Mouse (Mus musculus): ENCODE measurements around the gene Ecsit.
"Not testable (repeated sequence)": the region's sequence is repeated elsewhere in the genome, so short reads cannot be mapped to it uniquely, and the experiment has no call there.

Ecsit gene

GRCm38 (mm10) chr9:22089986-22090385 is 4.7 kb upstream of the Ecsit start:
- in situ Hi-C loops (cut with MseI, MboI), result no loop called here

- in situ Hi-C loops (cut with MseI, MboI), result no loop called here
These were observed 4.0 kb upstream of the Ecsit start for GRCm38 (mm10) chr9:22089281-22089680.

- in situ Hi-C loops (cut with MseI, MboI), result no loop called here
These were observed 1.9 kb upstream of the Ecsit start for GRCm38 (mm10) chr9:22087034-22087618.

GRCm38 (mm10) chr9:22086012-22086411 is 774 bp upstream of the Ecsit start:
- in situ Hi-C loops (cut with MseI, MboI), result no loop called here

- in situ Hi-C loops (cut with MseI, MboI), result no loop called here
These were observed 594 bp downstream of the Ecsit start for GRCm38 (mm10) chr9:22084667-22085021.

- in situ Hi-C loops (cut with MseI, MboI), result no loop called here
These were observed 9.0 kb downstream of the Ecsit start for GRCm38 (mm10) chr9:22076223-22076622.

- in situ Hi-C loops (cut with MseI, MboI), result not testable (repeated sequence)
These were observed 9.5 kb downstream of the Ecsit start for GRCm38 (mm10) chr9:22075778-22076177.

- in situ Hi-C loops (cut with MseI, MboI), result no loop called here
These were observed 13.0 kb downstream of the Ecsit start for GRCm38 (mm10) chr9:22072276-22072675.

- in situ Hi-C loops (cut with MseI, MboI), result no loop called here
These were observed 14.3 kb downstream of the Ecsit start, which contains the start of the genes Gm49318 and Zfp653 for GRCm38 (mm10) chr9:22070791-22071573. Gene Gm49318, minus strand, starts transcription at chr9:22071259. Gene Zfp653, minus strand, starts transcription at chr9:22071376.

GRCm38 (mm10) chr9:22069881-22070553 is 15.2 kb downstream of the Ecsit start:
- in situ Hi-C loops (cut with MseI, MboI), result loop anchor here (10.0 kb wide), 1 partner anchor 75 kb away; no protein-coding TSS in a partner anchor

- in situ Hi-C loops (cut with MseI, MboI), result loop anchor here (10.0 kb wide), 1 partner anchor 78 kb away; no protein-coding TSS in a partner anchor
These were observed 18.0 kb downstream of the Ecsit start for GRCm38 (mm10) chr9:22067195-22067594.

- in situ Hi-C loops (cut with MseI, MboI), result loop anchor here (10.0 kb wide), 1 partner anchor 78 kb away; no protein-coding TSS in a partner anchor
These were observed 18.8 kb downstream of the Ecsit start for GRCm38 (mm10) chr9:22066433-22066832.

- in situ Hi-C loops (cut with MseI, MboI), result loop anchor here (10.0 kb wide), 1 partner anchor 79 kb away; no protein-coding TSS in a partner anchor
These were observed 19.6 kb downstream of the Ecsit start for GRCm38 (mm10) chr9:22065642-22066041.

- in situ Hi-C loops (cut with MseI, MboI), result loop anchor here (10.0 kb wide), 1 partner anchor 80 kb away; no protein-coding TSS in a partner anchor
These were observed 20.9 kb downstream of the Ecsit start for GRCm38 (mm10) chr9:22064341-22064740.

GRCm38 (mm10) chr9:22061339-22061738 is 23.9 kb downstream of the Ecsit start:
- in situ Hi-C loops (cut with MseI, MboI), result loop anchor here (10.0 kb wide), 1 partner anchor 83 kb away; no protein-coding TSS in a partner anchor

GRCm38 (mm10) chr9:22058011-22058424 is 27.2 kb downstream of the Ecsit start:
- in situ Hi-C loops (cut with MseI, MboI), result loop anchor here in 1 of 2 experiments (5.0 kb wide), 1 partner anchor 81 kb away; no protein-coding TSS in a partner anchor

- in situ Hi-C loops (cut with MseI, MboI), result loop anchor here in 1 of 2 experiments (5.0 kb wide), 1 partner anchor 80 kb away; no protein-coding TSS in a partner anchor
These were observed 28.2 kb downstream of the Ecsit start for GRCm38 (mm10) chr9:22057031-22057517.

GRCm38 (mm10) chr9:22056303-22056910 is 28.8 kb downstream of the Ecsit start:
- in situ Hi-C loops (cut with MseI, MboI), result loop anchor here in 1 of 2 experiments (5.0 kb wide), 1 partner anchor 79 kb away; no protein-coding TSS in a partner anchor

GRCm38 (mm10) chr9:22055713-22056112 is 29.5 kb downstream of the Ecsit start:
- in situ Hi-C loops (cut with MseI, MboI), result loop anchor here in 1 of 2 experiments (5.0 kb wide), 1 partner anchor 78 kb away; no protein-coding TSS in a partner anchor

GRCm38 (mm10) chr9:22054411-22055076 is 30.7 kb downstream of the Ecsit start:
- in situ Hi-C loops (cut with MseI, MboI), result loop anchor here in 1 of 2 experiments (5.0 kb wide), 1 partner anchor 77 kb away; no protein-coding TSS in a partner anchor
